Mouse (Mus musculus): ENCODE results near the gene Uqcrc2.

Uqcrc2 gene

DNA sequence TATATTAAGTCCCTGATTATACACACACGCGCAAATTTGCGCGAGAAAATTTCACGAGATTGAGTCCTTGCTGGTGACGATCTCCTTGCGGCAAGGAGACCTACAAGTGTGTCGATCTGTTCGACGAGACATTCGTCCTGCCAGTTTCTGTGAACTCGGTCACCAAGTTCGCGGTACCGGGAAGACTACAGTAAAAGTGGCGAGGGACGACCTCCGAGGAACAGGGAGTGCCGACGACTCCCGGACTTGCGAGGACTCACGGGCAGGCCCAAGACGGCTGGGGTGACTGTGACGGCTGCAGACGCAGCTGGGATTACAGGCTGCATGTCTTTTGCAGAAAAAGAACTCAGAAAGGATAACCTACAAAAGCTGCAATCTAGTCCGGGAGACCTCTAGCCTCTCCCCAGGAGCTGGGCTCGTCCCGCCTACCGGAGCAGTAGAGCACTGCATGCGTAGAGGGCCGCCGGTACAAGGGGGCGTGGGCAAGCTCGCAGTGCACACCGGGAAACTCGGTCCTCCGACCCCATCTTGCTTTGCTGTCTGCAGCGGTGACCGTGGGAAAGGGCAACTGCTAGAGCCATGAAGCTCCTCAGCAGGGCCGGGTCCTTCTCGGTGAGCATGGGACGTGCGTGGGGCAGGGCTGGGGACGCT is at the start of gene Uqcrc2:
TSS of gene Uqcrc2 (plus strand) at position 466 of the 651 bp plus-strand sequence.
- DNase-seq (ENCODE audit: low read depth, low spot score) = peak; percentile 73

DNA sequence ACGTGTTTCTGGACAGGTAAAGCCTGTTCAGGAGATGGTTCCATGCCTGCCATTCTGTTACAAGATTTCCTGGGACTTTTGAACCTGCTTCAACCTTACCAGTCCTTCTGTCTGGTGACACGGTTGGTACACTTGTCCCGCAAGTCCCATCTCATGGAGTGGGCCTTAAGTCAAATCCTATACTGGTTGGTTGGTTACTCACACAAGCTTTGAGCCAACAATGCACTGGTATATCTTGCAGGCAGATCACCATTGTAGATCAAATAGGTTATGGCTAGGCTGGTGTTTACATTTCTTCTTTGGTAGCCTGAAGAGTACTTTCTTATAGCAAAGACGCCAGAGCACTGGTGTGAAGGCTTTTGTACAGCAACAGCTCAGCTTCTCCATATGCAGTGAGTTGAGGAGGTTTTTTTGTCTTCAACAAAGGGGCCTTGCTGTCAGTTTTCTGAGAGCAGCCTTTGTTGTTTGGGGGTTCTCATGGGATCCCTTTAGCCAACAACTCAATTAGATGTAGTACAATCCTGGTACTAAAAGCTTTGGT is 37.7 kb upstream of the Uqcrc2 start:
- no peak for DNase-seq (ENCODE audit: low read depth, low spot score)

DNA sequence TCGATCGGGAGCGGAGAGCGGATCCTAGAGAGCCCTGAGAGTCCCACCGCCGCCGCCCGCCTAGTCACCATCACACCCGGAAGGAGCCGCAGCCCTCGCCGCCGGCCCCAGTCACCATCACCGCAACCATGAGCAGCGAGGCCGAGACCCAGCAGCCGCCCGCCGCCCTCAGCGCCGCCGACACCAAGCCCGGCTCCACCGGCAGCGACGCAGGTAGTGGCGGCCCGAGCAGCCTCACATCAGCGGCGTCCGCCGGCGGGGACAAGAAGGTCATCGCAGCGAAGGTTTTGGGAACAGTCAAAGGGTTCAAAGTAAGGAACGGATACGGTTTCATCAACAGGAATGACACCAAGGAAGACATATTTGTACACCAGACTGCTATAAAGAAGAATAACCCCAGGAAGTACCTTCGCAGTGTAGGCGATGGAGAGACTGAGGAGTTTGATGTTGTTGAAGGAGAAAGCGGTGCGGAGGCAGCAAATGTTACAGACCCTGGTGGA is 37.2 kb upstream of the Uqcrc2 start:
- no peak for DNase-seq (ENCODE audit: low read depth, low spot score)

DNA sequence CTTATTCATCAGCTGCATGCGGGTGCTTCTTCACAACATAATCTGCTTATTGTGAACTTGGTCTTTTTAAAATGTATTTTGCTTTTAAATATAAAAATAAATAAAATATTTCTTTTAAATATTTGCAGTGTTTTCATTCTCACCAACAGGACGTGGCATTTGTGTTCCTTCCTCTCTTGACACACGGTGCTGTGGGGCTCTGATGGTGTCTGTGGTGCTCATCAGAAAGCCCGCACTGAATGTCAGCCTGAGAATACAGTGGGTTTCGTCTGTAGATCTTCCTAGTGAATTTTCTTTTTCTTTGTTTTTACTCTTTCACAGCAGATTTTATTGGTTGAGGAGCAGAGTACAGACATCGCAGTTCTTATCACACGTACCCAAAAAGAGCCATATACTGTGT is 36.6 kb upstream of the Uqcrc2 start:
- DNase-seq (ENCODE audit: low read depth, low spot score) = no peak

DNA sequence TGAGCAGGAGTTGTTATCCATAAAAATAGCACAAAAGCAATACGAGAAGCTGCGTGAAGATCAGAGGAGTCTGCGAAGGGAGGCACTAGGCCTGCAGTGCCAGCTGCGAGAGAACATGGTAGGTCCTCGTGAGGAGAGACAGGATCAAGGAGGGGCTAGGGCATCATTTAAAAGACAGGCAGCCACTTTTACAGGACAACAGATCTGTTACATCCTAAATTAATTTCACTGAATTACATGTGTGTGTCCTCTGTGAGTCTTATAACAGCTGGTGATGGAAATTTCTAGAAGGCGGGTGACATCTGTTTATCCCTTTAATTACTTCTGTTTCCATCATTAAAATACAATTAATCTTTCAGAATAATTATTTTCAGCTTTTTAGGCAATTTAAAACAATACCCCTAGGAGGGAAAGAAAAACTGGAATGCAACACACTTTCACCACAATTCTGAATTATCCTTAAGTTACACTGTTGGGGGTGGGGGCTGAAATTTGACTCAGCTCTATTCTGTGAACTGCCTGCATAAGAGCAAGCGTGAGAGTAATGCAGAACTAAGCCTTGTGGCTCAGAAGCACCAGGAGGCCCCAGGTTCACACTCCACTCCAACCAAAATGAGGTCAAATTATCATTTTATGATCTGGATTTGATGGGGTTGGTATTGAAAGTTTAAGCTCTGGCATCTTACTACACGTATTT is 14.8 kb upstream of the Uqcrc2 start:
- no peak for DNase-seq (ENCODE audit: low read depth, low spot score)

DNA sequence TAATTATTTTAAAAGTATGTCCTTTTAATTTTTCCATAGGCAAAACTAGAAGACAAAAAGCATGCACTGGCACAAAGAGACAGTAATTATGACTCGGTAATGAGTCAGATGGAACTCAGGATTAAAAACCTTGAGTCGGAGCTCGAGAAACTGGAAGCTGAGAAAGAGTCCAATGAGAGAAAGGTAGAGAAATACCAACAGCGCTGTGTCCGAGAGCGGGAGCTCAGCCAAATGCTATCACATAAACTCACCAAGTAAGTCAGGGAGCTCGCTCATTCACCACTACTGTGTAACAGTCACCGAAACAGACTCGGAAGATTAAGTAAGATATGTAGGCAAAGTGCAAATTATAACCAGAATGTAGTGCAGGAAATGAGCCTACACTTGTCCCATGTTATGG is 14.1 kb upstream of the Uqcrc2 start:
- DNase-seq (ENCODE audit: low read depth, low spot score) = no peak

DNA sequence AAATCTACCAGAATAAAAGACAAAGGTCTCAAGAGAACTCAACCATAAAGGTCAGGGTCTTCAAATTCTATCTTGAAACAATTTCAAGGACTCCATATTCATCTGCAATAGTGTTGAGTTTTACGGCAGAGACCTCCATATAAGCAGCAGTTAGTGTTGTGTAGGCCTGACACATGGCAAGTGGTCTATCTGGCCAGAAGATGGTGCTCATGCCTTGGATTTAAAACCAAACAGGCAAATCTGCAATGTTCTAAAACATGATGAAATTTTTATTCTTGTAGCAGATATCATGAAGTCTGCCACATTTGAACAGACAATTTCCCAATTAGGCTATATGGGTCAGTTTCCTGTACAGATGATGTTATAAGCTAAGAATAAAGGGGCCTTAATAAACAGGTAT is 2.5 kb upstream of the Uqcrc2 start:
- no peak for DNase-seq (ENCODE audit: low read depth, low spot score)

DNA sequence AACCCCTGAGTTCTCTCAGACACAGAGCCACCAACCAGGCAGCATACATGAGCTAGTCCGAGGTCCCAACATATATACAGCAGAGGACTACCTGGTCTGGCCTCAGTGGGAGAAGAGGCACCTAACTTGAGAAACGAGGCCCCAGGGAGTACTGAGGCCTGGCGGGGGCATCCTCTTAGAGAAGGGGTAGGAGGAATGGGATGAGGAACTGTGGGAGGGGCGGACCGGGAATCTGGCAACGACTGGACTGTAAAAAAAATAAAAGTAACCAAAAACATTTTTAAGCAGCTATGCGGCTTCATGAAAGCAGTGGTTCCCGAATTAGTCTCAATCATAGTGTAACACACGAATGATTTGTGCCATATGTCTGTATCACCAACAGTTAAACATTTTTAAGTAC is 675 bp upstream of the Uqcrc2 start:
- DNase-seq (ENCODE audit: low read depth, low spot score) = no peak

DNA sequence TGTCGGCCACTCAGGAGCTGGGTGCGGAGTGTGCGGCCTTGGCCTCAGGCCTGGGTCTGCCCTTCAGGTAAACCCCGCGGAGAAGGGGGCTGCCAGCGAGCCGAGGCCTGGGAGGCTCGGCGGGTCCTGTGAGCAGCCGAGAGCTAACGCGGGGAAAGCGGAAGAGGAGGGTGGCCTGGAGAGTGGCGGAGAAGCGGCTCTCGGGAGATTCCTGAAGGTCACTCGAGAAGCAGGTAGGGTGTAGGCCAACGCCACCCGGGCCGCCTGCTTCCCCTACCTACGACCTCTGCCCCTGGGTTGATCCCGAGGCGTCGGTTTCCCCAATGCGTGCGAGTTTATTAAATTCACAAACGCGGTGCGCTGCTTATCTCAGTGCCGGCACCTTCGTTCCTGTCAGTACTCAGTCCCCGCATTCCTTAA is 396 bp downstream of the Uqcrc2 start:
- no peak for DNase-seq (ENCODE audit: low read depth, low spot score)

DNA sequence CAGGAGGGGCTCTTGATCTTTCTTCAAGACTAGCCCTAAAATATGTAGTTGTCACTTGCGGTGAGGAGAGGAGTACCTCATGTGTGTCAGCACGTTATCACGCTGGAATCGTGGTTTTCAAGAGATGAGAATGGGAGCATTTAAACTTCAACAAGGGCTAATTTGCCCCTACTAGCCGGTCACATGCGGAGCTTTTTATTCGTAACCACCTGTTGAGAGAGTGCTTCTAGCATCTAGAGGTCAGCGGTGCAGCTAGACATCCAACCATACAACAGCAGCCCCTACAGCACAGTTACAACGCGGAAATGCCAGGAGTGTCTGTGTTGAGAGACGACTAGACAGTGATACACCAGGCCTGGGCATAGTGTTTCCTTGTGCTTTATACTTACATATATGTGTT is 845 bp downstream of the Uqcrc2 start:
- DNase-seq (ENCODE audit: low read depth, low spot score) = peak; percentile 24

DNA sequence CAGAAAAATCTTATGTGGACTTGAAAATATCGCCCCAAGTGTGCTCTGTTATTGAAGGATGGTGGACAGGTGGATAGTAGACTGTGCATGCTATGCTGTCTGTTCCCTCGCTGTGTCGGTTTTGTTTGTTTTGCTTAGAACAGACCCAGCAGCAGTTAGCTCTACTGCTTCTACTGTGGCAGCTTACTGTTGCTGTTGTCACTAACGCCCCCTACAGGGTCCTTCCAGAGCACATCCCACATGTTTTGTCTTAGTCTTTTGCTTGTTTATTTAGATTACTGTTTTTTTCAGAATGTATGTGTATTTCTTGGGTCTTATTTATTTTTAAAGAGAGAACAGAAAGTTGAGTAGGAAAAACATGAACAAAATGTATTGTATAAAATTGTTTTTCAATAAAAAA is 8.2 kb downstream of the Uqcrc2 start:
- DNase-seq (ENCODE audit: low read depth, low spot score) = no peak

DNA sequence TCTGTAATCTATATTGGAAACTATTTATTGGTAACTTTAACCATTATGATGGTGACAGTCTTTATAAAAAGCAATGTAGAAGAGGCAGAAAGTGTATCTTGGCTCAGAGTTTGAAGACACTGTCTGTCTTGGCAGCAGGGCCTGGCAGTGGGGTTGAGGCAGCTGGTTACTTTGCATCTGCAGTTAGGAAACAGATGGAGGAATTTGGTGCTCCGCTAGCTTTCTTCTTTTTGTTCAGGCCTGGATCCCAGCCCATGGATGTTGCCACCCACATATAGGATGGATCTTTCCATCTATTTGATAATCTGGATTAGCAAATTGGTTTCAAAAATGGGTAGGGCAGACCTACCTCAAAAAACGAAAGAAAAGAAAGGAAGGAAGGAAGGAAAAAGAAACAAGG is 12.9 kb downstream of the Uqcrc2 start:
- DNase-seq (ENCODE audit: low read depth, low spot score) = no peak

DNA sequence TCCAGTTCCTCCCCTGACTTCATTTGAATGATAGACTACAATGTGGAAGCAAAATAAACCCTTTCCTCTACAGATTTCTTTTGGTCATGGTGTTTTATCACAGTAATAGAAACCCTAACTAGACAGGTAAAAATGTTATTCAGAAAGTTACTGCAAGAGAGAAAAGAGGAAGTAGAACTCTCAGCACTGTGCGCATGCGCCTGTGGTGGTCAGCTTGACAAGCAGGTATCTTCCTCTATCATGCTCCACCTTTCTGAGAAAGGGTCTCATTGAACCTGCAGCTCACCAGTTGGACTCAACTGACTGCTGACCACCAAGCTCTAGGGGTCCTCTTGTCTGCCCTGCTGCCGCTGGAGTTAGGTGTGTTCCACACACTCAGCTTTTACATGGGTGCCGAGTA is 27.1 kb downstream of the Uqcrc2 start:
- no peak for DNase-seq (ENCODE audit: low read depth, low spot score)

DNA sequence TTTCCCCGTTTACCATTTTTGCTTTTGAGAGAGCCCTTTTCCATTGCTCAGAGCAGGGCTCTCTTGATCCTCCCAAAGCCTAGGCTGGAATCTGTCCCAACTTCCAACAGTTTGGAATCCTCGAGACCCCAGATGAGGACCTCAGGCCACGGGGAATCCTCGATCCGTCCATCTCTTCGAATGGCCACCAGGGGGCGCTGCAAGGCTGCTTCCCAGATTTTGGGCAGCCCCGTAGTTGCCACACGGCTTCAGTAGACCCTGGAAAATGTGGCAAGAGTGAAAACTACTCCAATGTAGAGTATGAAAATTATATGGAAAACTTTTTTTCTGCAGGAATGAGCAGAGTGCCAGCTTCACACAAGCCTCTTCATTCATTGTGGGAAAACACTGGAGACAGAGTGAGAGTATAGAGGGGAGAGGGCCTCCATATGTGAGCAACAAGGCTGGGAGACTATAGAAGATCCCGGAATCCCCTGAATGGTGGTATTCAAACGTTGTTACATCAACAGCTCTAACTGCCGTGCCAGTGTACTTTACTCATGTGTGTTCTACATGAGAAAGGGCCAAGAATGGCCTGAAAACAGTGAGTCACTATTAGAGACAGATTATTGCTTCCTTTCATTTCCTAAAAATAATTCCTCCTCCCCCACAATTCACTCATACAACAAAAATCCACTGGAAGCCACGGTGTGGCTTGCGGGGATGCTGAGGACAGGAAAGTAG is 35.3 kb downstream of the Uqcrc2 start, which contains the start of gene Pdzd9:
TSS of gene Pdzd9 (minus strand) at position 191 of the 723 bp plus-strand sequence.
- DNase-seq (ENCODE audit: low read depth, low spot score) = no peak

DNA sequence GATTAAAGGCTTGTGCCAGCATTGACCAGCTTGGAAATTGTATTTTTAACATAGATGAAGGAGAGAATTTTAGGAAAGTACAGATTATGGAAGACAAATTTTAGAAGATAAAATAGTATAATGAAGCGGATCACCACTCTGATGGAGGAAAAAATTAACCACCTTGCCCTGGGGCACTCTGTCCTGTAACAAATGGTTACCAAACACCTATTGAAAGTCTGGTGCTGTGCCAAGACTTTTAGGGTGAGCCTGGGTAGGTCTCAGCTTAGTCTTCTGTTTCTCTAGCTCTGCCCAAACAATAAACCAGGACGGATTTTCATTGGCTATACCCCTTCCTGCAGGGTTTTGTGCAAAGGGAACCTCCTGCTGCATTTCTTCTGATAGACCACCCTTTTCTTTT is 36.3 kb downstream of the Uqcrc2 start:
- DNase-seq (ENCODE audit: low read depth, low spot score) = no peak

DNA sequence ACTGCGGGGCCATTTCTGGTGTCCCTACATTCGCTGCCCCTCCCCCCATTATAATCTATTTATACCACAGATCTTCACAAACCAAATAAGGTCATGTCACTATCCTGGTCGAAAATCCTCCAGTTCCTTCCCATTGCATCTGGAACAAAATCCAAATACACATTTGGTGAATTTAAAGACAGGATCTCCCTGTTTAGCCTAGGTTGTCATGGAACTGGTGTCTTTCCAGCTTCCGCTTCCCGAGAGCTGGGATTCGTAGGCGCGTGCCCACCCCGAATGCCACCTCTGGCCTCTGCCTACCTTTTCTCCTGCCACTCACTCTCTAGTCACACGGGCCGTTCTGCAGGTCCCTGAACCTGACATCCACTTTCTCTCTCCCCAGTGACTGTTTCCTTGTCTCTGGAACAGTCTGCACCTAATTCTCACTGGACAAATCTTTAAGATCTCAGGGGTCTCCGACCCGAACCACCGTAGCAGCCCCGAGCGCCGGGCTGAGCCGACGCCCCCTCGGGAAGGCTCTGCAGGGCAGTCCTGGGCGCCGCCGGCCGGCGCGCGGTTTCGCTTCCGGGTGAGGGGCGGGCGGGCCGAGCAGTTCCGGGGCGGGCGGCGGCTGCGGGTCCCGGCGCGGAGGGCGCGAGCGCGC is 42.1 kb downstream of the Uqcrc2 start, which contains the start of gene Mosmo:
TSS of gene Mosmo (plus strand) at position 618 of the 643 bp plus-strand sequence.
- peak; percentile 45 for DNase-seq (ENCODE audit: low read depth, low spot score)

DNA sequence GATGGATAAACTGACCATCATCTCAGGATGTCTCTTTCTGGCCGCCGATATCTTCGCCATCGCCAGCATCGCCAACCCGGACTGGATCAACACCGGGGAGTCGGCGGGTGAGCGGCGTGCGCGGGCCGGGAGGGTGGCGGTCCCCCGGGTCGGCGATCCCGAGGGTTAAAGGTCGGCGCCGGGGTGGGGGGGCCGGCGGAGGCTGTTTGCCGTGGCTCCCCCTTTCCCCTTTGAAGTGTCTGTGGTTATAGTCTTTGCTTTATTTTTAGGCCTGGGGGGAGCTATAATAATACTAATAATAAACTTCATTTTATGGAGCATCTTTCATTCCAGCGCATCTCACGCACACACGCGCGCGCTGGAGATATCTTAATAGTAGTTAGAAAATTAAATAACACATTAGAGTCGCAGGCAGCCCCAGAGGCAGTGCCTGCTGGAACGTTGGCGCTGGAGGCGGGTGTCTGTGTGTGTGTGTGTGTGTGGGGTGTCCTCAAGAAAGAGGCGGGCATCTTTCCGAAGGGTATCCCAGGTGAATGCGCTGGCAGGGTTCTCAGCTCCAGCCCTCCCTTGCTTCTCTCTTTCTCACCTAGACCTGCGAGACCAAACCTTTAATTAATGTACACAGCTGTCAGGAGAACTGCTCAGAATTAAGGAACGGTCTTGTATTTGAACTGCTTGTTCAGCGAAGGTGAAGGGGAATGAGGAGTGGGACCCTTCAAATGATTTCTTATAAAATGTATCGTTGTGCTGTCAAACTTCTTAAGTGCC is 43.0 kb downstream of the Uqcrc2 start:
- DNase-seq (ENCODE audit: low read depth, low spot score) = no peak

DNA sequence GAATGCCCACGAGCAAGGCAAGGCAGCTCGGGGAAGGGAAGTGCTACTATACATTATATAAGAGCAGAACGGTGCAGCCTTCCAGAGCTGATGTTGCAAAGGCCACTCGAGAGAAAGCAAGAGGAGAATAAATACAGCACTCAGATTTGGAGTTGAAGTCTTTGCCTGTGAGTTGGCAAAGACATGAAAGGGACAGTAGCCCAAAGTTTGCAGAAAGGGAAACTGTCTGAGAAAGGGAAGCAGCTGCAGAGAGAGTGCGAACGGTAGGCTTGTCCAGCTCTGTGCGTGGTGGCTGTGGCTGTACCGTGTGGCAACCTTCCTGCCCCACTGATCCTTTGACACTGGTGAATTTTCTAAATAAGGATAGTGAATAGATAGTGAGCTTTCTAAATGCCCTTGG is 44.0 kb downstream of the Uqcrc2 start:
- no peak for DNase-seq (ENCODE audit: low read depth, low spot score)

DNA sequence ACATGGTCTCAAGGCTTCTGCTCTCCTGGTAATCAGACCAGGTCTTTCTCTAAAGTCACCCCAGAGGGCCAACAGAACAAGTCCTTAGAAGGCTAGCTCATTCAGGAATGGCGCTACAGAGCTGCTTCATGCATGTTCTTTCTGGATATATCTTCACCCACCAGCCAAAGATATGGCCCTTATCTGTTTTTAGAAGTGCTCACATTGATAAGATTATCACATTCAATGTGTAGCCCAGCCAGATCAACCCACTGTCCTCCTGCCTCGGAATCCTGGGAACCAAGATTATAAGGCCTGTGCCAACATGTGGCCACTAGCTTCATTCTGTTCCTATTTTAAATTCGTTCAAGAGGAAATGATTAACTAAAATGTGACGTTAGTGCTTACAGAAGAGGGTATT is 47.0 kb downstream of the Uqcrc2 start:
- DNase-seq (ENCODE audit: low read depth, low spot score) = no peak

DNA sequence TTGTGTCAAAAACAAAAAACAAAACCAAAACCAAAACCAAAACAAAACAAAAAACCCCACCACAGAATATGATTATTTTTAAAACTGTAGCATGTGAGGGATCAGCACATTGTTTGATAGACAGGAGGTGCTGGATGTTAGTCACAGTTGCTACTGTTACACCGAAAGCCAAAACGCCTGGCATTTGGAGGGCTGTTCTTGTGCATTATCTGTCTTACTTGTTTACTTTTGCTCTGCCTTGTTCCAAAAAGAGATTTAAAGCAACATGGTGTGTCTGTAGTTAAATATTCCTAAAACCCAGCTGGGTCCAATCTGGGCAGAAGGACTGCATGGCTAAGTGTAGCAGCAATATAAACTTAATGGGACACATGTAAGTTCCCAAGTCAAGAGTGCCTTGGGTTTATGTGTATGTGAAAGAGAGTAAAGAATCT is 49.8 kb downstream of the Uqcrc2 start:
- no peak for DNase-seq (ENCODE audit: low read depth, low spot score)

DNA sequence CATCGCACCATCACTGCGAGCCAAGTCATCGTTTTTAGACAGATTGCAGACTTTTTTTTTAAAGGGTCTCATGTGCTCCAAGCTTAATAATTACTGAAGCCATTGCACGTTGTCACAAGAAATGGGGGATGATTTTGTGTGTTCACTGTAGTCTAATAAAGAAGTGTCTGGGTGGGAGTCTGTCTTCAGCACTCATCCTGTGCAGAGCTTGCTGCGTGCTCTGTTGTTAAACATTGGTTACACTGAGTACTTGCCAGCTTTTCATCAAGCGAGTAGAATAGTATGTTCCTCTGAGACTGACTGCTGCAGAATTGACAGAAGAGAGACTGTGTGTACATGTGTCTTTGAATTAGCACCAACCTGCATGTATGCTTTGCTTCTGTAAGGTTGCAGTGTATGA is 50.3 kb downstream of the Uqcrc2 start:
- DNase-seq (ENCODE audit: low read depth, low spot score) = no peak

All from c-Kit-negative CD71-positive TER-119-positive erythroid progenitor cells, embryonic 14.5 days (primary cell).